Mouse (Mus musculus) spleen, adult 2 months (tissue): Measurements from ENCODE around the gene Brms1.

Experiments
- CTCF ChIP-seq: fragments of 200-500 bp; IDR thresholded peaks from 2 replicates; pipeline ENCODE4 v1.5.1; 2011; ENCODE audit warnings: mild to moderate bottlenecking, inconsistent platforms; ENCODE audit not compliant: insufficient read depth, insufficient read length, insufficient replicate concordance; ENCODE audit errors: extremely low read depth
- POLR2A ChIP-seq: fragments of 200-500 bp; IDR thresholded peaks from 2 replicates; pipeline ENCODE4 v1.6.1; 2011; ENCODE audit warnings: low read depth, low read length, inconsistent platforms

DNA sequence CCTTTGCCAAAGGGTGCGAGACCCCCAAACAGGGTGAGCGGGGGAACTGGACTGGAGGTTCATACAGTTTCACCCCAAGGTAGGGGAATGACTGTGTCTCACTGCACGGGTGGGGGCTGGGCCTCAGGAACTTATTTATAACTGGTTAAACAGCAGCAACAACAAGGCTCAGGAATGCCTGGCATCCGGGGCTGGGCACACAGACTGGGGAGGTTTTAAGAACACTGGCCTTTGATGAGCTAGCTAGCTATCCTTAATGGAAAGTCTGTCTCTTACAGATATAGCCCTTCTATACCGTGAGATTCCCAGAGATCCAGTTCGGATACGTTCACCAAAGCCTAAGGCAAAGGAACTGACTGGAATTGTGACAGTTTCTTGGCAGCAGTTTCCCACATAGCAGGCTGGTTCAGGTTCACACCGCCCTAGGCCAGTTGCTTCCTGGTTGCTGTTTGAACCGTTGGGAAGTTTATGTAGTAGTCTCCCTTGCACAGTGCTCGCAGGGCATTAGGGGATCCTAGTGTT lies 24.9 kb upstream of the Brms1 start:
- TF ChIP-seq POLR2A, result no peak
- no peak for TF ChIP-seq CTCF
